Mouse (Mus musculus): Measurements from ENCODE around the gene Olfr1185-ps1.
"Not testable (repeated sequence)": the region's sequence is repeated elsewhere in the genome, so short reads cannot be mapped to it uniquely, and the experiment has no call there.

Gene Olfr1185-ps1

GRCm38 (mm10) chr2:88493020-88493419, at the start of gene Olfr1185-ps1:
Olfr1185-ps1 (plus strand) TSS chr2:88493320.
- no peak for DNase-seq (ENCODE audit: inconsistent age in 2 of 2, low spot score in 1 of 2)

GRCm38 (mm10) chr2:88449031-88449430, 44.1 kb upstream of the Olfr1185-ps1 start, which contains the start of gene Gm13757:
Gm13757 (minus strand) TSS chr2:88449131.
- DNase-seq (ENCODE audit: inconsistent age in 2 of 2, low spot score in 1 of 2), result no peak

- DNase-seq (ENCODE audit: inconsistent age in 2 of 2, low spot score in 1 of 2), result not testable (repeated sequence)
These were observed 38.6 kb upstream of the Olfr1185-ps1 start, which contains the start of gene Olfr1183 for GRCm38 (mm10) chr2:88454567-88454966. Olfr1183 (plus strand) TSS chr2:88454867.

- no peak for DNase-seq (ENCODE audit: inconsistent age in 2 of 2, low spot score in 1 of 2)
These were observed 9.8 kb upstream of the Olfr1185-ps1 start, which contains the start of gene Olfr1184 for GRCm38 (mm10) chr2:88483298-88483697. Olfr1184 (plus strand) TSS chr2:88483598.

- no peak for DNase-seq (ENCODE audit: inconsistent age in 2 of 2, low spot score in 1 of 2)
These were observed 25.1 kb downstream of the Olfr1185-ps1 start, which contains the start of gene Olfr1186 for GRCm38 (mm10) chr2:88518251-88518650. Olfr1186 (plus strand) TSS chr2:88518551.

- no peak for DNase-seq (ENCODE audit: inconsistent age in 2 of 2, low spot score in 1 of 2)
These were observed 32.6 kb downstream of the Olfr1185-ps1 start for GRCm38 (mm10) chr2:88525720-88526119.

Data from adrenal gland, adult (tissue).